Mouse (Mus musculus): ENCODE data around the gene Rmnd5b.
"Not testable (repeated sequence)": the region's sequence is repeated elsewhere in the genome, so short reads cannot be mapped to it uniquely, and the experiment has no call there.

The Rmnd5b gene

DNA sequence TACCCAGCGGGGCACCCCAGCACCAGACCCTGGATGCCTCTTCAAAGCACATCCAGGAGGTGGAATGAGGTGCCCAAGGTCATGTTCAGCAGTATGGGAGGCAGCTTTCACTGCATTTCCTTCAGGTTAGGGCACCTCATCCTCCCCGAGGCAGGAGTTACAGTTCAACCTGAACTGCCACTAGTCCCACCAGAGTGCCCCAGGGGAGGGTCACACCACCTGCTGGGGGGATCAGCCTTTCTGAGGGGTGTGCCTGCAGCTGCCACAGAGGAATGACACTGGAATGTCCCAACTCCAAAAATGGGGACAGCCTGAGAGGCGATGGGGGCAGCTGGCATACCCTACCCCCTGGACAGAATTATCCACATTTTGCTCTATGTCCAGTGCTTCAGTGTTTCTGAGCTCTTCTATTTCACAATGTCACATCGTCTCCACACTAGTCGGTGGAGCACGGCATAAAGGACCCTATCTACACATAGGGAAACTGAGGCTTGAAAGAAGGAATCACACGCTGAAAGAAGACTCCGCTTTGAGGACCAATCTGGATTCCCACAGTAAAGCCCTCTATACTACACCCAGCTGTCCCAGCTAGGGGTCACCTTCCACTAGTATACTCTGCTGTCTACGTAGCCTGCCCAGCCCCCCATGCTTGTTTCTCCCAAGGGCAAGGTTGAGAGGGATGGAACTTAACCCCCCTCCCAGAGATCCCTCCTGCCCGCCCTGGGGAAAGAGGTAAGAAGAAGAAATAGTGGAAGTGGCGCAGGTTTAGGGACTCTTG, 13.6 kb upstream of the Rmnd5b start:
- DNase-seq, result no peak

DNA sequence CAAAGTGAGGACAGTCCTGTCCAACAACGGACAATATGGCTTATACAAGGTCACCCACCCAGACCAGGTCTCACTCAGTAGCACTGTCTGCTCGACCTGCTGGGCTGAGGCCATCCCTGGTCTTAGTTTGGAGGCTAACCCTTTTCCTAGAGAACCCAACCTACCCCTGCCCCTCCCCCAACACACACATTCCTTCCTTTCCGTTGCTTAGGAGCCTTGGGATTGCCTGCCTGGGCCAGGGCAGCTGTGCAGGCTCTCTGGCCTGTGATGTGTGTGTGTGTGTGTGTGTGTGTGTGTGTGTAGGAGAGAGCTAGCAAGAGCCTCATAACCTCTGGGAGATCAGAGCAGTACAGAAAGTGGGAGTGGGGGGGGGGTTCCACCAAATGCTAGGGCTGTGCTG, 12.9 kb upstream of the Rmnd5b start:
- DNase-seq, result no peak

DNA sequence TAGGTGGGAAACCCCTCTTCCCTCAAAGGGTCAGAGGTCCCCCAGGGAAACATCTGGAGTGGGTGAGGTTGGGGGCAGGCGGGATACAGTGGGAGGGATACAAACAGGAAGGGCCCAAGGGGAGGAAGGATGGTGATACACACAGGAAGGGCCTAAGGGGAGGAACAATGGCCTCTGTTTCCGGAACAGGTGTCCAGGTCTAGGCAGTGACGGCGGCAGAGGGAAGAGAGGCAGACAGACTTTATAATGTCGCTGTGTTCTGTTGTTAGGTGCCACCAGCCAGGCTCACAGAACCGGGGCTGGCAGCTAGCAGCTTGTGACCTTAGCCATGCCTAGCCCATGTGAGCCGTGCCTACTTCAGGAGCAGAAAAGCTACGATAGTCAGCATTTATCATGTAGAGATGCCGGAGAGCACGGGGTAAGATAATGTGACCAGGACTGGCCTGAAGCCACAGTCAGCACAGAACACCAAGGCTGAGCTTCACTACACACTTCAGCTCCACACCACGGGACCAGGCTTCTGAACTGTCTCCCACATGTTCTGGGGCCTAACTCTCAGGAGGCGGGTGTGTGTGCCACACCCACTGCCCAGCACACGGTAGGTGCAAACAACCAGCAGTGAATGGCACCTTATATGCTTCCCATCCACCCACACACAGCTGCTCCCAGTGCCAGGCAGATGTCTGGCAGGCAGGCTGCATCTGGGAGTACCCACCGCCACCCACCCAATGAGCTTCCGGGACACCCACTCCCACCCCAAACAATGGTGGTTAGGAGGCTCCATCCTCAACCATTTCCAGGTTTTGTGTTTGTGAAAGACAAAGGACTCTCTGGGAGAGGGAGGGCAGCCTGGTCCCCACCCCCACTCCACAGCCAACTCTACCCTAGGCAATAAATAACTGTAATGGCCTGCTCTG, 11.3 kb upstream of the Rmnd5b start:
- DNase-seq, result peak; percentile 56

DNA sequence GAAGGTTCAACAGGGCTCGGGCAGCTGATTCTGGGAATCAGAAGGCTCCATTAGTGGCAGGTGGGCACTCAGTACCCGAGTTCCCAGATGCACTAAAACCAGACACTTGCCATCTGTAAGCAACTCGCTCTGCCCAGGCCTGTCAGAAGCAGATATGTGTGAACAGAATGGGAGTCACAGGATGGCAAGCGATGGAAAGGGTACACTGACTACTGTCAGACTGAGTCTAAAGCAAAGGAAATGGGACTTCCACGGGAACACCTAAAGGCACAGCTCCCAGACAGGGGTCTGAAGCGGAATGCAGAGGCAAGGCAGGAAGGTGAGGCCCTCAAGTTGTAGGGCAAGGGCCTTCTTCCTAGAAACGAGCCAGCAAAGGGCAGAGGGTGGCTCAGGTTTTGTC, 10.5 kb upstream of the Rmnd5b start:
- DNase-seq, result no peak

DNA sequence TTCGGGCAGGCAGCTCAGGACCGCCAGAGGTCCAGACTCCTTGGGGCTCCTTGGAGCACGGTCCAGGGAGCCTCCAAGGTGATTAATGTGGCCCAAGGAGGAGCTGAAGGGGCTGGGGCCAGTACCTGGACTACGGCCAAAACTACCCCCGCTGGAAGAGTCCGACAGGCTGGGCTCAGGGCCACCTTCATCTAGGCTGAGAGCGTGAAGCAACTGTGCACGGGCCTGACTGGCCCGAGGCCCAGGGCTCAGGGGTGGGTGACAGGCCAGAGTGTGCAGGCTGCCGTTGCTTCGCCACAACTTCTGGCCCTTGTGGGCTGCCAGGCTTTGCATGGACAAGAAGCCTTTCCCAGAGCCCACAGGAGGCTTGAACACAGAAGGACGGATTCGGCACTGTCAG, 9.6 kb upstream of the Rmnd5b start:
- no peak for DNase-seq

DNA sequence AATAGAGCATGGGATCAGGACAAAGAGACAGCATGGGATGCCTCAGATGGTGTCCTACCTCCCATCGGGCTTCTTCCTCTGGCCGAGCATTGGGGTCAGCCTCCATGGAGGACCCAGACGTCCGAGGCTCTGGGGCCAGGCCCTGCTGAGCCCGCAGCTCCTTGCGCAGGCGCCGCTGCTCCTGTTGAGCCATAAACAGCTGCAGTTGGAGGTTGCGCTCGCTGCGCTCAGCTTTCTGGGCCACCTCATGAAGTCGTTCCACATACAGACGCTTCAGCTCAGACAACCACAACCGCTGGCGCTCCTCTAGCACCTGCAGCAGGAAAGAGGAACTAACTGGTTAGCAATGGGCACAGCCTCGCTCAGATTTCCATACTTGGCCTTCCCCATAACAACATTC, 8.5 kb upstream of the Rmnd5b start:
- peak; percentile 89 for DNase-seq

DNA sequence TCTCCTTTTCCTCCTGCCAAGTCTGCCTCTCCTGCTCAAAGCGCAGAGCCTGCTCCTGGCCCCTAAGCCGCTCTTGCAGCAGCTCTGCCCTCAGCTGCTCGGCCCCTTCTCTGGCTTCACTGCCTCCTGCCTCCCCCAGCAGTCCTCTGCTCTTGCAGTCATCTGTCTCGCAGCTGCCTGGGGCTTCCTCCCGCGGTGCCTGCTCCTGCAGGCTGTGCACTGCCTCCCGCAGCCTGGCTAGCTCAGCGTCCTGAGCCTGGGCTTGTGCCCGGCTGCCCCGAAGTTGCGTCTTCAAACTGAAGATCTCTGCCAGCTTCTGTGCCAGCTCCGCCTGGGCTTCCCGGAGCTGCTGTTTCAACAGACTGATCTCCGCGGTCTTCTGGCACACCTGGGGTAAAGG, 8.1 kb upstream of the Rmnd5b start:
- peak; percentile 80 for DNase-seq

DNA sequence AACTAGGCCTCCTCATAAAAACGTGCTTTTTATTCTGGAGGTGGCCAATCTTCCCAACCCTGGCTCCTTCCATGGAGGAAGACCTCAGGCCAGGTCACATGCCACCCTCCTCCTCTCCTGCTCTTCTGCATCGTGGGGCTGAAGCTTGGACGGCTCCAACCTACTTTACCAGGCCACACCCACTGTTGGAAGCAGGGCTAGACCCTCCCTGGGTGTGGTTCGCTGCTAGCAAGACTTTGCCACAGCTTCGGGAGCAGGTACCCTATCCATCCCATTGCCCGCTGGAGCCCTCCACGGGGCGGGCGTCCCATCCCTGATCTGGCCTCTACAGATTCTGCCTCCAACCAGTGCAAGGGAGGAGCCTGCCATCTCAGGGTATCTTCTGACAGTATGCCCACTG, 7.5 kb upstream of the Rmnd5b start:
- DNase-seq, result no peak

DNA sequence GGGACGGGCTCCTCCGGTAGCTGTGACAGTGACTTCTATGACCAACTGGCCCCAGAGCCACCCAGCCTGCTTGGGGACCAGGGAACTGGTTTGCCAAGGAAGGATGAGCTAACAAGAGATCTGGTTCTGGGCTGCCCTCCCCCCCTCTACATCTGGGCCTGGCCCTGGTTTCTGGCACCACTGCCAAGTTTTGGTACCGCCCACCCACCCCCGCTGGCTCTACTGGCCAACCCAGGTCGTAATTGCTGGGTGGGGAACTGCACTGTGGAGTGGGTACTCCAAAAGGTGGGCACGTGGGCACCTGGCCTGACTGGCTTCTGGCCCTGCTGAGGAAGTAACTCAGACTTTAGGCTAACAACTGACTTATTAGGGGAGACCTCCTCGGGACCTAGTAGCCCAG, 5.1 kb upstream of the Rmnd5b start:
- DNase-seq, result no peak

DNA sequence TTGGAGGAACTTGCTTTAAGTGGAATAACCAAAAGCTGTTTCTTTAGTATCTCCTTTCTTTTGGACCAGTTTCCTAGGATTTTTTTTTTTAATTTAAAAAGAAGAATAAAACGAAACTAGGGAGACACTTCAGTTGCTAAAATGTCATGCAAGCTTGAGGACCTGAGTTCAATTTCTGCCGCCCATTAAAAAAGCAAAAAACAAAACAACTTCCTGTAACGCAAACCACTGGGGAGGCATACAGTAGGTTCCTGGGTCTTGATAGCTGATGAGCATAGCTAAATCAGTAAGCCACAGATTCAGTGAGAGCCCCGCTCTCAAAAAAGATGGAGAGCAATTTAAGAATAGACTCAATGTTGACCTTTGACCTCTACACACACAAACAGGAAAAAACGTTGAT, 2.8 kb upstream of the Rmnd5b start:
- DNase-seq, result no peak

DNA sequence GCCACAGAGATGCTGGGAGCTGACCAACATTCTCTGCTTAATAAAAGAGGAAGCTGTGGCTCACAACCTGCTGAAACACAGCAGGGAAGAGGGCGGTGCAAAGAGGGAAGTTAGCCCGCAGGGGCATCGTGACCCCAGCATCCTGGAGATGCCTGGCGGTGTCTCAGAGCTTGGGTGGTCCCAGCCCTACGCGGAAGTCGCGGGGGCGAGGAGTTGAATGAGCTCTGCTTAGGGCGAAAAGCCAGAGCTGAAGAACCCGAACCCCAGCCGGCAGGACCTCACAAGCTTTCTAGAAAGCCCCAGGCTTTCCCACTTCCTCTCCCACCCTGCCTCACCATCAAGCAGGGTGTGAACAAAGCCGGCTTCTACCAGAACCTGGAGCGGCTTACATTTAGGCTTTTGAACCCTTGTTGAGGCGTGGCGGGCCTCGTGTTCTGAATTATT, 2.3 kb upstream of the Rmnd5b start:
- peak; percentile 81 for DNase-seq

DNA sequence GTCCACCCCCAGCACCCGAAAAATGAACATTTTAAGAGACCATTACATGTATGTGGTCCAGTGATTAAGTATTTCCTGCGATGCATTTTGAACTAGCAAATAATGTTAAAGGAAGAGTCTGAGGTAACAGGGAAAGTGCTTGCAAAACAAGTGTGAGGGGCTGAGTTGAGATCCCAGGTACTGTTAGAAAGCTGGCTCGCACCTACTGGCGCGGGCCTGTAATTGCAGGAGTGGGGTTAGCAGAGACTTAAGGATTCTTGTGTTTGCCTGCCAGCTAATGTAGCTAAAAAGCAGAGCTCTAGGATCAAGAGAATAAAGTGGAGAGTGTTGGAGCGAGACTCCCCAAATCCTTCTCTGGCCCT, 608 bp upstream of the Rmnd5b start:
- peak; percentile 86 for DNase-seq

DNA sequence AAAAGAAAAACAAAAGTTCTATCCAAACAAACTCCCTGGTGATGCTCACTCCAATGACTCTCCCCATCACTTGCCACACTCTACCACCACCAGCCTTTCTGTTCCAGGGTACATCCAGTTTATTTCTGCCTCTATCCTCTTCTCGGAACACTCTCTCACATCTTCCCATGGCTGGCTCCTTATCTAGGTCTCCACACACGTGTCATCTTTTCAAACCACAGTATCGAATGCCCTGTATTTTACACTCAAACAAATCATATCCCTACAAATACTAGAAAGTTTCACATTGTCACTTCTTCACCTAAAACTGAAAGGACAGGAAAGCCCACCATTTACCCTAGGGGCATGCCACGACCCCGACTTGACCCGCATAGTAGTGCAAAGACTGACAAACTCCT, 570 bp downstream of the Rmnd5b start:
- no peak for DNase-seq

DNA sequence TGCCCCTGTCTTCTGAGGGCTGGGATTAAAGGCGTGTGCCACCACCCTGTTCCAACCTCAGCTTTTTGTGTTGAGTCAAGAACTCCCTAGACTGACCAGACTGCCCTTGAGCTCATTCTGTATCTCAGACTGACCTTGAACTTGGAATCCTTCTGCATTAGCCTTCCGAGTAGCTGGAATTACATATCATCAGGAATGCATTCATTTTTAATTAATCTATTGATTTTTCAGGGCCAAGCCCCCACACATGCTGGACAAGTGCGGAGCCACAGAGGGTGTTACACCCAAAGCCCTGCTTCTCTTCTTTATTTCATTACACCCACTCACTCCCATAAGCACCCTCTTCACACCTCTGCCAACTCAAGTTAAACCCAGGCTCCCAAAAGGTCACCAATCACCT, 2.0 kb downstream of the Rmnd5b start:
- no peak for DNase-seq

DNA sequence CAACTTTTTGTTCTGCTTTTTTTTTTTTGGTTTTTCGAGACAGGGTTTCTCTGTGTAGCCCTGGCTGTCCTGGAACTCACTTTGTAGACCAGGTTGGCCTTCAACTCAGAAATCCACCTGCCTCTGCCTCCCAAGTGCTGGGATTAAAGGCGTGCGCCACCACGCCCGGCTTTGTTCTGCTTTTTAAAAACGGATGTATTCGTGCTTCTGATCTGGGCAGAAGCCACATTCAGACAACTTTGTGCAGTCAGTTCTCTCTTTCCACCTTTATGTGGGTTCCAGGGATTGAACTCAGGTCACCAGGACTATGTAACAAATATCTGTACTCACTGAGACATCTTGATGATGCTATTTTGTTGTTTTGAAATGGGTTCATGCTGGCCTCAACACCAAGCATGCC, 2.5 kb downstream of the Rmnd5b start:
- DNase-seq, result not testable (repeated sequence)

DNA sequence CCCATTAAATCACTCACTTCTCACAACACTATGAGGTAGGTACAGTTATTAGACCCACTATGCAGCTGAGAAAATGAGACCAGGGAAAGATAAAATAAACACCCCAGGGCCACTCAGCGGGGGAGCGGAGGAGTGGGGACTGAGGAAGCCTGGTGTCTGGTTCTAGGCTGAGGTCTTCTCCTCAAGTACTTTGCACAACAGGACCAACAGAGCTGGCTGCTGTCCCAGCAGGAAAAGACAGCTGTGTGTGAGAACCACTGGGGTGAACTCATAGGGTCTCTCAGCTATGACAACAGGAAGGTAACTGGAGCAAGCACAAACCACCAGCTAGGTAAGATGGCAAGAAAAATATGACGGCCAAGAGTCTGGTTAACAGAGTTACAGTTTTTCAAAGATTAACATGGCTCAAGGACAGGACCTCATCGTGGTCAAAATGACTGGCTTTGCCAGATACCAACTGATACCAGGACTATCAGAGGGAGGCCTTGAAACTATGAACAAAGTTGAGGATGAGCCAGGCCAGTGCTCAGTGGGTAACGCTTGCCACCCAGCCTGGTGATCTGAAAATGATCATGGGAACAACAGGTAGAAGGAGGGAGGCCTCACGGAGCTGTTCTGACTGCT, 3.5 kb downstream of the Rmnd5b start:
- DNase-seq, result no peak

DNA sequence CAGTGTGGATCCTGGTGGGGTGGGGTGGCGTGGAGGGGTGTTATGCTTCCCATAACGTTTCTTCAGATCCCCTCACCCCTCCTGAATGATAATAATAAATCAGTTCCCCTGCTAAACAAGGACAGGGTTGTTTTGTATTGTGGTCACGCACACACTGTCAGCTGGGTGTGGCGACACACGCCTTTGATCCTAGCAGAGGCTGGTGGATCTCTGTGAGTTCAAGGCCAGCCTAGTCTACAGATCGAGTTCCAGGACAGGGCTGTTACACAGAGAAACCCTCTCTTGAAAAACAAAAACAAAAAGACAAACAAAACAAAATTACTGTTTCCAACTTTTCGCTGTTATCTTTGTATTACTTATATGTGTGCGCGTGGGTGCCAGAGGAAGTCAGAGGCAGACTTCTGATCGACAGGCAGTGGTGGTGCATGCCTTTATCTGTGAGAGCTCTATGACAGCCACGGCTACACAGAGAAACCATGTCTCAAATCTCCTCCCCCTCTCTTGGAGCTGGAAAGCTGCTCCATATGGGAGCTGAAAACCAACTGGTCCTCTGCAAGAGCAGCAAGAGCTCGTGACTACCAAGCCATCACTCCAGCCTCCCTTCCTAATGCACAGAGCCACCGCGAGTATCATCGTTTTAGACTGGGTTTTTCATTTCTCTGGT, 5.9 kb downstream of the Rmnd5b start:
- DNase-seq, result no peak

DNA sequence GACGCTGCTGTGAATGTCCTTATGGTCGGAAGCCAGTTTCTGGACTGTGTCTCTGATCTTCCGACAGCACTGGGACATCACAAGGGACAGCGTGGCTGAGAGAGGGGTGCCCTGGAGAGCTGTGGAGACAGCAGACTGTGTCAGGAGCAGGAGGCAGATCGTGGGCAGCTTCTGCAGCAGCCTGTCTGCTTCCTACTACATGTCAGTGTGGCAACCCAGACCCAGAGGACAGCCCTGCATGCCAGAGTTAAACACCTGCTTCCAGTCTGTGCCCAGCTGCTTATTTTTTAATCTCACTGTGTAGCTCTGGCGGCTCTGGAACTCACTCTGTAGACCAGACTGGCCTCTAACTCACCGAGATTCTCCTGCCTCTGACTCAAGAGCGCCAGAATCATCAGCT, 7.8 kb downstream of the Rmnd5b start:
- DNase-seq, result no peak

DNA sequence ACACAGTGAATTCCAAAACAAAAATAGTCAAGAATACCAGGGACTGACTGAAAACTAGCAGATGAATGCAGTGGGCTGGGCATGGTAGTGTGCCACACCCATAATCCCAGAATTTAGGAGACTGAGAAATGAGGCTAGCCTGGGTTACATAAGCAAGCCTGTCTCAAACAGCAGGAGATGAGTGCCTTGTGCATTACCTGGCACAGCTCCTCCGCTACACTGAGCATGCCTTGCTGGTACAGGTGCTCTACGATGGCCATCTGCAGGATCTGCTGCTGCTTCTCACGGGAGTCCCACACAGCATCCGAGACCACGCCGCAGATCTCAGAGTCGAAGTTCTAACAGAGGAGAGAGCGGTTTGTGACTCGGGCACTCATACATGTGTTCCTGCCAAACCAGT, 8.3 kb downstream of the Rmnd5b start:
- DNase-seq, result no peak

DNA sequence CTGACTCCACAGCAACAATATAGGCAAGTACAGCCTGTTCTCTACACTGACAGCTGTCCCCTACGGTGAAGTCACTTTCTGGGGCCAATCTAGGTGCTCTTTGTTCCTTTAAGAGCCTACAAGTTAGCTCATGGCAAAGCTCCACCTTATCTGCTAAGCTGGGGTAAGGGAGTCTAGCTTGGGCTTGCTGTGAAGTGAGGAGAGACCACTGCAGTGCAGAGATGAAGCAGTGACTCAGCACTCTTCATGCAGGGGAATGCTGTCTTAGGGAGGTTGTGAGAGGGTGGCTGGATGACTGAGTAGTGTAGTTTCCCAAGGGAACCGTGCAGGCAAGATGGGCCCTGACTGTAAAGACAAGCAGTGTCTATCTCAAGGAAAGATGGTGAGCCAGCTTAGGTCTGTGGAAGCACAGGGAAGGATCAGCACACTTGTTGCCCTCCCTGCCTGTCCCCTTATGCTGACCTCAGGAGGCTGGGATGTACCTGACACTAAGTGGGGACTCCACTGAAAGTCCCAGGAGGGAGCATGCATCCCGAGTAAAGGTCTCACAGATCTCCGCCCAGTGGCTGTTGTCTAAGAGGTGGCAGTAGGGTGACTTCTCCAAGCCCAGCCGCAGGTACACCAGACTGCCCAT, 10.4 kb downstream of the Rmnd5b start:
- no peak for DNase-seq

DNA sequence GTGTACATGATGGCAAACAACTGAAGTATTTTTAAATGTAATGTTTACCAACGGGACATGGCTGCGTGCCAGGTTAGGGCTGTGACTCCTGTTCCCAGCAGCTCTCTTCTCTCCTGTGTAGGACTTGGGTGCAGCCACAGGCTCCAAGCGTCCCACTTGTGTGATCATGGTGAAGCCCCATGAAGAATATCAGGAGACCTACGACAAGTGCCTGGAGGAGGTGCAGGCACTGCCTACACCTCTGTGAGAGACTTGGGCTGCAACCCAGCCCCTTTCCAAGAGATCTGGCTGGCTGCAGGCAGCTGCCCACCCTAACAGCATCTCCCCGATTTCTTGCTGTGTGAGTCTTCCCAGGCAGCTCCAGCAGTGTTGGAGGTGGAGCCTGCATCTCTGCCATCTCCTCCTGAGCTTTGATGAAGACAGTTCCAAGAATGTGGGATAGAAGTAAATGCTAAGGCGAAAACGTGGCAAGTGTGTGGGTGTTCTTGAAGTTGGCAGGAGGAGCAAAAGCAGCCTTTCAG, 12.7 kb downstream of the Rmnd5b start:
- DNase-seq, result no peak

DNA sequence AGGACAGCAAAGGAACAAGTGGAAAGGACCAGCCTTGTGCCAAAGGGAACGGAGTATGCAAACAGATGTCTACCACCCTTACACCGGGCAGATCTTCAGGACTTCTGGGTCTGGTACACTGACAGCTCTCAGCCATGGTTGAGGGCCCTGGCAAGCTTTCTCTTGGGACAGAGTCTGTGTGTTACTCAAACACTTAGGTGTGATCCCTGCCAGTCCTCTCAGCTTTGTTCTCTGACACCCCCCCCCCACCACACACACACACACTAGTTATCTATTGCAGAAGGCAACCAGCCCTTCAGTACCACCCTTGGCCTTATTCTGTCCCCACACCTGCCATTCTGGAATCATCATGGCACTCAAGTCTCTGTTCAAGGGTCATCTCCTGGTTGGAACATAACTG, 13.9 kb downstream of the Rmnd5b start:
- DNase-seq, result no peak

DNA sequence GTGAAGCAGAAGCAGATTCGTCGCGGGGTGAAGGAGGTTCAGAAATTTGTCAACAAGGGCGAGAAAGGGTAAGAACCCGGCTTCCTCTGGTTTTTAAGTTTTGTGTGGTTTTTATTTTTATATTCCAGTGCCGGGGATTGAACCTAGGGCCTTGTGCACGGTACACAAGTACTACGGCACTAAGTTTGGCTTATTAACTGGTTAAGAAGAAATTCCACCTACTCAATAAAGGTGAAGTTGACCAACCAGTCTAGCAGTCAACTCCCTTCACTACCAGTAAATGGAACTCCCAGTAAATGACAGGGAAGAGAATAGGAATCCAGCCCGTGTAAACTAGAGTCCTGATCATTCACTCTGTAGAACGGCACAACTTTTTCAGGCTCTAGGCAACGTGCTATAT, 15.6 kb downstream of the Rmnd5b start:
- DNase-seq, result no peak

All from thymus, postnatal 14 days (tissue).